Mouse (Mus musculus) midbrain, embryonic 12.5 days (tissue): ENCODE results near the gene Gm6525. TPM values are rescaled to one million over a fixed set of nuclear protein-coding genes. Genes with fewer than 3 reads are reported as not detected.
A peak's percentile ranks its signal among the peaks of the same experiment; 100 is the strongest.

Experiments
- ATAC-seq: fragments of 200-750 bp; cut with Nextera tagmentation; 2 replicates; pipeline ENCODE4 v1.8.0; 2017; ENCODE audit warnings: low read depth, moderate TSS enrichment, moderate library complexity; ENCODE audit not compliant: low FRiP score
- H3K27ac ChIP-seq: fragments of 300-500 bp; sonication (generic); replicated peaks from 2 replicates; pipeline ENCODE4 v1.5.1; 2016; ENCODE audit warnings: mild to moderate bottlenecking
- H3K27me3 ChIP-seq: fragments of 300-500 bp; sonication (generic); 2 replicates; pipeline ENCODE4 v1.6.1; 2016; ENCODE audit warnings: mild to moderate bottlenecking
- H3K36me3 ChIP-seq: fragments of 300-500 bp; sonication (generic); 2 replicates; pipeline ENCODE4 v1.6.1; 2016
- H3K4me1 ChIP-seq: fragments of 300-500 bp; sonication (generic); 2 replicates; pipeline ENCODE4 v1.6.1; 2016
- H3K4me2 ChIP-seq: fragments of 300-500 bp; sonication (generic); replicated peaks from 2 replicates; pipeline ENCODE4 v1.6.1; 2016; ENCODE audit warnings: mild to moderate bottlenecking, moderate library complexity
- H3K4me3 ChIP-seq: fragments of 300-500 bp; sonication (generic); 2 replicates; pipeline ENCODE4 v1.5.1; 2016; ENCODE audit warnings: mild to moderate bottlenecking
- H3K9ac ChIP-seq: fragments of 300-500 bp; sonication (generic); replicated peaks from 2 replicates; pipeline ENCODE4 v1.6.1; 2016; ENCODE audit warnings: mild to moderate bottlenecking, moderate library complexity
- H3K9me3 ChIP-seq: fragments of 300-500 bp; sonication (generic); 2 replicates; pipeline ENCODE4 v1.6.1; 2016; ENCODE audit warnings: mild to moderate bottlenecking
- WGBS: fragments of 180-500 bp; shearing (Covaris S2); methylation state at CpG from one replicate; pipeline ENCODE4 v1.1.7; 2016; 5-methylcytosine and 5-hydroxymethylcytosine counted together
- polyA plus RNA-seq: library from polyadenylated mRNA; unstranded; fragments of >200 nt; fragmentation: Nextera tagmentation; extraction: Ambion mirVana; gene quantifications from 2 replicates; pipeline ENCODE4 v1.2.1, GENCODE M21; 2016

The Gm6525 gene
- polyA plus RNA-seq, 1 experiment from 2014 or later: 3.3 TPM

DNA sequence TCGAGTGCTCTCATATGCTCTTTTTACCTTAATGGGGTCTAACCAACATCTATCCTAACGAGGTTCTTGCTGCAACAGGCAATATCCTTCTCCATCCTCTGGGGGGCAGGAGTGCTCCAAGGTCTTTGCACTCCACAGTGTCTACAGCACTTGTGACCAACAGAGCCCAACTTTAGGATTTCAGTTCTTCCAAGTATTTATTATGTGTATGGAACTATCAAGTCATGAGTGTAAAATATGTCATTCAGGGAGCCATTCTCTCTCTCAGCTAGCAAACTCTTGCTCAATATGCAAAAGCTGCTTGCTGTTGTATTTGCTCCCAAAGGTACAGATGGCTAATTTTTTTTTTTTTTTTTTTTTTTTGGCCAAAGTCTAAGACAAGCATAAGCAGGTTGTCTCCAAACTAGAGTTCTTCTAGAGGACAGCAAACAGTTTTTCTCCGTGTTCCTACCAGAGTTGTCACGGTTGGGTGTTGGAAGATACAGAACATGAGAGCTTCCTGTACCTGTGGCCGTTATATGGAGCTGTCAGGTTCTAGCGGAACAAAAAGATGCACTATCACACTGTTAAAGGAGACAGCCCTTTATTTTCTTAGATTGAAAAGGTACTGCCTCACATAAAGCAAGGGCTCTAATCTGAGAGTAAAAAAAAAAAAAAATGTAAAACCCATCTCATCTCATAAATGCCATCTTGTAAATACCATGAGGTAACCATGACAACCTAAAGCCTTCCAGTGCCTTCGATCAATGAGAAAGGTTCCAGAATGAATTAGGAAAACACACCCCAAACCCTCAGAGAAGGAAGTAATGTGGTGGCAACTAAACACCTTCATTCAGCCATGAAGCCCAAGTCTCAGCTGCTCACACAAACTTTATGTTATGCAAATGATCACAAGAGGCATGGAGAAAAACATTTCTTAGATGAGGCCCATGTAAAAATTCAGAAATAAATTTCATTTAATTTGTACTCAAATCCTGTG lies 1.7 kb downstream of the Gm6525 start:
- no peak overlapping the region for H3K4me2 ChIP-seq
- WGBS: 37% methylated on average over 7 of the region's 7 CpGs
- H3K27ac ChIP-seq: no peak overlapping the region
- H3K9me3 ChIP-seq: no peaks in the 10 kb centered on the region
- no peaks in the 10 kb centered on the region for H3K27me3 ChIP-seq
- no peak overlapping the region for H3K9ac ChIP-seq
- peaks cover 9% of the 10 kb centered on the region for H3K4me1 ChIP-seq
- H3K36me3 ChIP-seq: peaks cover 51% of the 10 kb centered on the region
- peak; percentile 74; the same call in 1 of the 2 replicates for ATAC-seq
- no peak overlapping the region for H3K4me3 ChIP-seq

DNA sequence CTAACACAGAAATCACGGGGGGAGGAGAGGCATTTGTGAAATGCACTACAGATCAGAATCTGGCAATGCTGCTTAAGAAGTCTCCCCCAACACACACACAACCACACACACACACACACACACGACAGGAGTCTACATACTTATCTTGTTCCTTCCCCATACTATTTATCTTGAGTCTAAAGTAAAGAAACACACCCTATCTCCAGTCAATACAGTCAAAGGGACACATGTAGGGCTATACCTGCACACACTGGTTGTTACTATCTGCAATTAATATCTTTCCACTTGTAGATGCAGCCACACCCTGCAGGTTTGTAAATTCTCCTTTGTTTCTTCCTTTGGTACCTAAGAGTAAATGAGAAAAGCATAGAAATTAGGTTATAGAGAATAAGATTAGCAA lies 3.9 kb downstream of the Gm6525 start:
- 75% methylated on average over 2 of the region's 2 CpGs for WGBS
- Histone ChIP-seq H3K36me3 (peaks cover 30% of the 10 kb centered on the region), H3K4me3 (no peak overlapping the region), H3K4me2 (no peak overlapping the region), H3K27me3 (no peaks in the 10 kb centered on the region), H3K9ac (no peak overlapping the region), H3K9me3 (no peaks in the 10 kb centered on the region), H3K27ac (no peak overlapping the region), H3K4me1 (peaks cover 21% of the 10 kb centered on the region)
- ATAC-seq: no peak

DNA sequence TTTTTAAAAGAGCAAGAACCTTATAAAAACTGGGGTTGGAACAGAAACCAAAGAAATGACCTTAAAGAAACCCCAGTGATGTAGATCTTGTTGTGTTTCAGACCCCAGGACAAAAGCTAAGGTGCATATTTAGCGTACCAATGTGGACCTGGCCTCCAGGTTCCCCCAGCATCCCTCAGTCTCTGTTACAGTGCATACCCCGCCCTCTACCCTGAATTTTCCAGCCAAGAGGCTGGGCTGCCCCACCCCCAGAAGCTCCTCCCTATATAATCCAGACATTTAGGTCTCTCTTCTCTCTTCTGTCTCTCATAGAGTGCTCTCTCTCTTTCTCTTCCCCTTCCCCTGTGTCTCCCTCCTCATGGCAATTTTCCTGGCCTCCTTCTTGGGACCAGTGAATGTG lies 6.4 kb downstream of the Gm6525 start:
- no peaks in the 10 kb centered on the region for H3K27me3 ChIP-seq
- peaks cover 37% of the 10 kb centered on the region for H3K36me3 ChIP-seq
- H3K4me1 ChIP-seq: peaks cover 21% of the 10 kb centered on the region
- H3K4me3 ChIP-seq: no peak overlapping the region
- H3K9ac ChIP-seq: no peak overlapping the region
- 74% methylated on average over 2 of the region's 2 CpGs for WGBS
- H3K9me3 ChIP-seq: no peaks in the 10 kb centered on the region
- ATAC-seq: no peak
- H3K27ac ChIP-seq: no peak overlapping the region
- no peak overlapping the region for H3K4me2 ChIP-seq

DNA sequence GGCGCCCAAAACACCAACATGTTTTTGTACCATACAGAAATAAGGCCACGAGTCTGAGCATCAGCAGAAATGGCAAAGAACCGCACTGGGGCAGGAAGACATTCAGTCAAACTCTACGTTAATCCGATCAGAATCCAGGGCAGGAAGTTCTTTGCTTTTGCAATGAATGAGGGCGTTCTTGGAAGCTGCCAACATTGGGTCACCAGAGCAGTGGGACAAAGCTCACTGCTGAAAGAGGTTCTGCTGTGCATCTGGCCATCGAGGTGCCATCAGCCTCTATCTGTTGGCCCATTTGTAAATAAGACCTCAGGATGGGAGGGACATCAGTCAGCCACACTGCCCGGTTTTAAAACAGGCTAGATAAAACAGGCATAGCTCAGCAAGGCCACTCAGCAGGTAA lies 7.2 kb downstream of the Gm6525 start:
- Histone ChIP-seq H3K9me3 (no peaks in the 10 kb centered on the region), H3K4me2 (no peak overlapping the region), H3K27me3 (no peaks in the 10 kb centered on the region), H3K9ac (no peak overlapping the region), H3K4me1 (peaks cover 21% of the 10 kb centered on the region), H3K36me3 (peaks cover 39% of the 10 kb centered on the region), H3K27ac (0 out of 2 replicates have a peak overlapping the region, but pooled peaks have one; percentile 15), H3K4me3 (no peak overlapping the region)
- ATAC-seq: no peak
- WGBS: 20% methylated on average over 8 of the region's 8 CpGs

DNA sequence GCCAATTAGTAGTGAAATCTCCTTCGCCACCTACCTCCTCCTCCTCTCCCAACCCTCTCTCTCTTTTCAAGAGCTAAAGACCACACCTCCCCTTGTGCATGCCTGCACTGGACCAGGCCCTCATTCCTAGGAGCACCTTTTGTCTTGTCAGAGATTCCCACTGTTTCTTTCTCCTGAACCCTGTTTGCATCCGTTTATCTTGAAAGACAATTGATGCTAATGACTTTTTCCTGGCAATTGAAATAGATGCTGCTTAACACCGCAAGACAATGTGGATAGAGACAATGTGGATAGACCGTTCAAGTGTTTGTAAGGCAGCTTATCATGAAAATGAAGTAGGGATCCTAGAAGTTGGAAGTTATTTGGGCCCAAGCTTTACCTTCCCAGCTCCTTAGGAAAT lies 7.8 kb downstream of the Gm6525 start:
- WGBS: 21% methylated on average over 4 of the region's 4 CpGs
- 0 out of 2 replicates have a peak overlapping the region, but pooled peaks have one; percentile 15 for H3K27ac ChIP-seq
- ATAC-seq: no peak

DNA sequence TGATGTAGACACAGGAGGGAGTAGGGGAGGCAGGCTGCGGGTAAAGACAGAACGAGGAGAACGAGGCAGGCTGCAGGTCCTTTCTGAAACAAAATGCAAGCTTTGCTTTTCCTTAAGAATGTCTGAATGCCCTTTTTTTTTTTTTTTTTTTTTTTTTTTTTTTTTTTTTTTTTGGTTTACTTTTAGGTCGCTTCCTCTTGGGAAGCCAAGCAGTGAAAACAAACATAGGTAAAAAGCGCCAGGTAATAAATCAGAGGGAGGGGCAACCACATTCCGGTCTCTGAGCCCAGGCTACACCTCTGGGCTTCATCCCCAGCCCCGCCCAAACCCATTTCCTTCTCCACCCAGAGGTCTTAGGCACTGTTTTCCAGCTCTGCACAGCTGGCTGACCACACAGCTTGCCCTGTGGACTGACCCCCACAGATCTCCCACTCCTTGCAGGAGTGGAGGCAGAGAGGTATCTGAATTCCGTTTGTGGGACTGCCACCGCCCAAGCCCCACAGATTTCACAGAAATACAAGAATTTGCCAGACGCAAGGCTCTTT lies 15.8 kb downstream of the Gm6525 start:
- Histone ChIP-seq H3K27me3 (peaks cover 15% of the 10 kb centered on the region), H3K36me3 (peaks cover 72% of the 10 kb centered on the region), H3K4me3 (no peak overlapping the region), H3K4me1 (peaks cover 19% of the 10 kb centered on the region), H3K9me3 (no peaks in the 10 kb centered on the region), H3K9ac (no peak overlapping the region), H3K27ac (no peak overlapping the region), H3K4me2 (no peak overlapping the region)
- no peak for ATAC-seq
- WGBS: 58% methylated on average over 10 of the region's 10 CpGs

More for the DNA sequence above, 7.8 kb downstream of the Gm6525 start:
- Histone ChIP-seq H3K9me3 (no peaks in the 10 kb centered on the region), H3K4me1 (peaks cover 17% of the 10 kb centered on the region), H3K4me3 (no peak overlapping the region), H3K36me3 (peaks cover 40% of the 10 kb centered on the region), H3K27me3 (no peaks in the 10 kb centered on the region), H3K9ac (no peak overlapping the region), H3K4me2 (no peak overlapping the region)

DNA sequence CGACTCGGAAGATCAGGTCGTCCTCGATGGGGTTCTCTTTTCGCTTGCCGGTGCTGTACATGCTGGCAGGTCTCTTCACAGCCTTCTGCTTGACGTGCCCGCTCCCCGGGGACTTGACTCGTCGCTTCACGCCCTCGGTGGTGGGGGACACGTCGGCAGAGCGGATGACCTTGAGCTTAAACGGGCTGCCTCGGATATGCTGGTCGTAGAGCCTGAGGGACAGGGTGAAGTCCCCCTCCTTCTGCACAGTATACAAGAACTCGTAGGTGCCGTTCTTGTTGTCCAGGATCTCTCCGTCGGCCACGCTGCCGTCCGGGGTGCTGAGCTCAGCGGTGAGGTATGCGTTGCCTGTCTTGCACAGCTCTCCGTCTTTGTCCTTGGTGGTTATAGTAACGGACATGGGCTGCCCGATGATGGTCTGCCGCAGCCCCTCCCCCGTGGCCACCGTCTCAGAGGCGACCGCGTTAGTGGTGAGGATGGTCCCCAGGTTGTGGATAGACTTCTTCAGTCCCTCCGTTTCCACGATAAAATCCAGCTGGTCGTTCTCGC lies 16.7 kb downstream of the Gm6525 start:
- H3K9me3 ChIP-seq: no peaks in the 10 kb centered on the region
- 0 out of 2 replicates have a peak overlapping the region, but pooled peaks have one; percentile 17 for H3K9ac ChIP-seq
- 0 out of 2 replicates have a peak overlapping the region, but pooled peaks have one; percentile 10 for H3K27ac ChIP-seq
- no peak overlapping the region for H3K4me3 ChIP-seq
- peaks cover 19% of the 10 kb centered on the region for H3K4me1 ChIP-seq
- WGBS: 19% methylated on average over 41 of the region's 41 CpGs
- peak; percentile 54 for ATAC-seq
- peaks cover 73% of the 10 kb centered on the region for H3K36me3 ChIP-seq
- H3K4me2 ChIP-seq: peak overlapping the region; percentile 10; the same call in 1 of the 2 replicates
- H3K27me3 ChIP-seq: peaks cover 15% of the 10 kb centered on the region

DNA sequence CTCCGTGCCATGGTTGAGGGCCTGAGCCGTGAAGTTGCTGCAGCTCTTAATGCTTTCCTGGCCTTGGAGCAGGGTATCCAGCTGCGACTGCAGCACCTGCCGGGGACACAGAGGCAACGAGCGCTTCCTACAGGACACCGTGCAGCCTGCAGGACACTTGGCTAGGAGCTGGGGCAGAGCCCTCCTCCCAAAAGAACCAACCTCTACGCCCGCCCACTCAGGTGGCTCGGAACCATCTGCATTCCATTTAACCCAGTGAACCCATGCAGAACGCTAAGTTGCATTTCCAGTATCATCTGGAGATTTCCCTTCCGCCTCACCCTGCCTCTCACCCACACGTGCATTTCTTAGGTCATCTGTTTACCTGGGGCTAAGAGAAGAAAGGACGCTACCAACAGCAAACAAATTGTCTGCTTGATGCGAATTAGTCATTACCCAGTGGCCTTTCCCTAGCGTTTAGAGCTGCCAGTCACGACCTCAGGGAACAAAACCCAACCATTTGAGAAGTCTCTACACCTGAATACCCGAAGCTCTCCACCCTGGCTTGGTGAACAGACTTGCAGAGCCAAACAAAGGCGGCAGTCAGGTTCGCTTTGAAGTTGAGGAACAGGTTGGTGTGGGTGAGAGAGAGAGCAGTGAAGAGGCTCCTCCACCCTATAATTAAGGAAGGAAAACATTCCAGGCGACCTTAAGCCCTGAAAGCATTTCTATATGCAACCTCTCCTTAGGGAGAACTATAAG lies 17.4 kb downstream of the Gm6525 start:
- ATAC-seq: peak; percentile 51; the same call in 1 of the 2 replicates
- Histone ChIP-seq H3K27ac (0 out of 2 replicates have a peak overlapping the region, but pooled peaks have one; percentile 10), H3K9me3 (no peaks in the 10 kb centered on the region), H3K27me3 (peaks cover 15% of the 10 kb centered on the region), H3K9ac (no peak overlapping the region), H3K36me3 (peaks cover 76% of the 10 kb centered on the region), H3K4me1 (peaks cover 19% of the 10 kb centered on the region), H3K4me3 (no peak overlapping the region), H3K4me2 (peak overlapping the region; percentile 10; the same call in 1 of the 2 replicates)
- 56% methylated on average over 21 of the region's 21 CpGs for WGBS

DNA sequence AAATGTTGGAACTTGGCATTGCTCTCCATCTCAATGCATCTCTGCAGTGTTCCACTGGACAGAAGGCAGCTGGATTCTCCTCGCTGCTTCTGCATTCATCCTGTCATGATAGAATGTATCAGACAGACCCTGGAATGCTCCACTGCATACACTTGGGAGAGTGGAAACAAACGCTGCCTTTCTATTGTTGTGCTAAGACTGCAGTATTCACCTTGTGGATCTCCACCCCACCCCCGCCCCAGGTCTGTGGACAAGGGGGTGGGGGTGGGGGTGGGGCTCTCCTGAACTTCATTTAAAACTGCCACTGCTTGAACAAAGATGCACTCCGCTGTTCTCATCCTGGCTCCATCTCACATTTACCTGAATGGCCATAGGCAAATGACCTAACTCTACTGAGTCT lies 20.0 kb downstream of the Gm6525 start:
- H3K4me2 ChIP-seq: no peak overlapping the region
- no peaks in the 10 kb centered on the region for H3K9me3 ChIP-seq
- 61% methylated on average over 4 of the region's 4 CpGs for WGBS
- no peak overlapping the region for H3K9ac ChIP-seq
- H3K4me1 ChIP-seq: peaks cover 19% of the 10 kb centered on the region
- H3K27ac ChIP-seq: no peak overlapping the region
- no peak for ATAC-seq
- no peak overlapping the region for H3K4me3 ChIP-seq
- H3K36me3 ChIP-seq: peaks cover 74% of the 10 kb centered on the region
- H3K27me3 ChIP-seq: peaks cover 15% of the 10 kb centered on the region

DNA sequence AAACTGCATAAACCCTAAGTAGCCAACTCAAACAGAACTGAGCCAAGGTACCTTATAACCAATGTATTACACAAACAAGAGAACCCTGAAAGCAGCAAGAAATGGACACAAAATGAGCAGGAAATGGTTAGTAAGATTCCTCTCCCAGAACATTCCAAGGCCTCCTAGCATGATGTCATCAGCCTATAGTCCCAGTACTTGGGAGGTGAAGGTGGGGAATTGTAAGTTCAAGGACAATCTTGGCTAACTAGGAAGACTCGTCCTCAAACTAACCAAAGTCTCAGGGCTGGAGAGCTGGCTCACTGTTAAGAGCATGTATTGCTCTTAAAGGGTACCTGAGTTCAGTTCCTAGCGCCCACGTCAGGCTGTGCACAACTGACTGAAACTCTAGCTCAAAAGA lies 24.3 kb downstream of the Gm6525 start:
- no peak overlapping the region for H3K27ac ChIP-seq
- no peak overlapping the region for H3K9ac ChIP-seq
- peaks cover 18% of the 10 kb centered on the region for H3K4me1 ChIP-seq
- H3K9me3 ChIP-seq: no peaks in the 10 kb centered on the region
- no peak overlapping the region for H3K4me3 ChIP-seq
- no peak for ATAC-seq
- WGBS: 93% methylated on average over 3 of the region's 3 CpGs
- H3K4me2 ChIP-seq: no peak overlapping the region
- H3K27me3 ChIP-seq: no peaks in the 10 kb centered on the region
- peaks cover 51% of the 10 kb centered on the region for H3K36me3 ChIP-seq

DNA sequence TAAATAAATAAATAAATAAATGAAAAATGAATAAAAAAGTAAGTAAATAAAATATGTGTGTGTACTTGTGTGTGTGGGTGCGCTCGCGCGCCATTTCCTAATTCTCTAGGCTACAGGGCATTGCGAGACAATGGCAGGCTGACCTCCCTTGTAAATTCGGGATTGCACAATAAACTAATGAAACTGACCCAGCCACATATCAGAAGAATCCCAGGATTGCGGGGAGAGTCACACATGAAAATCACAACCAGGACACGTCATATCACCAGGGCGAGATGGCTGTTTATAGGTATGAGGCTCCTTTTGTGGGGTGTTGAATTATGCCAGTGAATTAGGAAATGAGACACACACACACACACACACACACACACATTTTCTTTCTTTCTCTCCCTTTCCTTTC lies 25.6 kb downstream of the Gm6525 start:
- Histone ChIP-seq H3K27ac (no peak overlapping the region), H3K27me3 (no peaks in the 10 kb centered on the region), H3K9me3 (no peaks in the 10 kb centered on the region), H3K4me2 (no peak overlapping the region), H3K9ac (no peak overlapping the region), H3K4me3 (no peak overlapping the region), H3K4me1 (peaks cover 14% of the 10 kb centered on the region), H3K36me3 (peaks cover 44% of the 10 kb centered on the region)
- WGBS: 94% methylated on average over 9 of the region's 9 CpGs
- ATAC-seq: no peak
